Mouse (Mus musculus) MEL (cell line): ENCODE data around the gene Bloc1s4. TPM values are rescaled to one million over a fixed set of nuclear protein-coding genes. Genes with fewer than 3 reads are reported as not detected.

Experiments
- DNase-seq: peaks from one replicate; pipeline ENCODE4 v3.0.0; 2011; ENCODE audit warnings: low read depth, low spot score
- H3K27ac ChIP-seq: 2 replicates; pipeline ENCODE4 v1.5.1; 2012; ENCODE audit warnings: low read depth, mild to moderate bottlenecking, control low read depth, low read length, moderate library complexity; ENCODE audit not compliant: control insufficient read depth
- H3K27me3 ChIP-seq, 2 experiments: fragments of 150-350 bp in 1 of 2; sonication (generic) in 1 of 2; 2 replicates each; pipeline ENCODE4 v1.6.1; 2012; ENCODE audit warnings: low read length in 2 of 2, mild to moderate bottlenecking in 2 of 2, improper control_type of control experiment in 1 of 2, moderate library complexity in 1 of 2; ENCODE audit not compliant: insufficient read depth in 2 of 2, control insufficient read depth in 1 of 2
- H3K36me3 ChIP-seq, 2 experiments: 2 replicates each; pipeline ENCODE4 v1.6.1; 2012 to 2014; ENCODE audit warnings: low read length in 2 of 2, improper control_type of control experiment in 1 of 2, inconsistent platforms in 1 of 2, mild to moderate bottlenecking in 1 of 2; ENCODE audit not compliant: insufficient read depth in 2 of 2, control insufficient read depth in 1 of 2
- H3K4me1 ChIP-seq, 2 experiments: fragments of 150-350 bp in 1 of 2; sonication (generic) in 1 of 2; 2 replicates each; pipeline ENCODE4 v1.6.1; 2012; ENCODE audit warnings: low read length in 2 of 2, improper control_type of control experiment in 1 of 2, mild to moderate bottlenecking in 1 of 2; ENCODE audit not compliant: insufficient read depth in 2 of 2, control insufficient read depth in 1 of 2
- H3K4me3 ChIP-seq, 2 experiments: fragments of 150-350 bp in 1 of 2; sonication (generic) in 1 of 2; 2 replicates each; pipeline ENCODE4 v1.5.1; 2012; ENCODE audit warnings: low read depth in 2 of 2, low read length in 2 of 2, mild to moderate bottlenecking in 2 of 2, moderate library complexity in 2 of 2, control low read depth in 1 of 2, improper control_type of control experiment in 1 of 2; ENCODE audit not compliant: control insufficient read depth in 1 of 2, insufficient read depth in 1 of 2
- H3K79me2 ChIP-seq: 2 replicates; pipeline ENCODE4 v1.6.1; 2012; ENCODE audit warnings: mild to moderate bottlenecking, low read length, moderate library complexity; ENCODE audit not compliant: control insufficient read depth, poor library complexity, insufficient read depth
- H3K9ac ChIP-seq: 2 replicates; pipeline ENCODE4 v1.6.1; 2012; ENCODE audit warnings: low read depth, mild to moderate bottlenecking, control low read depth, low read length, moderate library complexity; ENCODE audit not compliant: control insufficient read depth, poor library complexity, severe bottlenecking
- H3K9me3 ChIP-seq: fragments of 150-350 bp; sonication (generic); replicated peaks from 2 replicates; pipeline ENCODE4 v1.6.1; 2012; ENCODE audit warnings: mild to moderate bottlenecking, low read length, improper control_type of control experiment, moderate library complexity; ENCODE audit not compliant: insufficient read depth
- BHLHE40 ChIP-seq: IDR thresholded peaks from 2 replicates; pipeline ENCODE4 v1.6.1; 2012; ENCODE audit warnings: low read depth, mild to moderate bottlenecking, inconsistent platforms, low read length, improper control_type of control experiment, borderline replicate concordance
- ELF1 ChIP-seq: IDR thresholded peaks from 2 replicates; pipeline ENCODE4 v1.6.1; 2014; ENCODE audit warnings: low read depth, mild to moderate bottlenecking, inconsistent platforms, low read length, improper control_type of control experiment, moderate library complexity
- EP300 ChIP-seq, 2 experiments: IDR thresholded peaks; 2 replicates each; pipeline ENCODE4 v1.6.1; 2011; ENCODE audit warnings: improper control_type of control experiment in 2 of 2, low read length in 2 of 2, low read depth in 1 of 2, mild to moderate bottlenecking in 1 of 2
- ETS1 ChIP-seq: IDR thresholded peaks from 2 replicates; pipeline ENCODE4 v1.6.1; 2012; ENCODE audit warnings: low read depth, mild to moderate bottlenecking, inconsistent platforms, low read length, improper control_type of control experiment, moderate library complexity
- GATA1 ChIP-seq: IDR thresholded peaks from 2 replicates; pipeline ENCODE4 v1.6.1; 2011; ENCODE audit warnings: low read depth, low read length, improper control_type of control experiment
- HCFC1 ChIP-seq: IDR thresholded peaks from 2 replicates; pipeline ENCODE4 v1.6.1; 2012; ENCODE audit warnings: low read depth, mild to moderate bottlenecking, inconsistent platforms, low read length, improper control_type of control experiment, moderate library complexity
- KAT2A ChIP-seq: conservative IDR thresholded peaks from 2 replicates; pipeline ENCODE4 v1.6.1; 2012; ENCODE audit warnings: low read depth, low read length, improper control_type of control experiment, inconsistent platforms
- MAFK ChIP-seq: IDR thresholded peaks from 2 replicates; pipeline ENCODE4 v1.6.1; 2011; ENCODE audit warnings: low read depth, mild to moderate bottlenecking, low read length, improper control_type of control experiment, borderline replicate concordance
- MEF2A ChIP-seq: IDR thresholded peaks from 2 replicates; pipeline ENCODE4 v1.6.1; 2014; ENCODE audit warnings: low read depth, mild to moderate bottlenecking, inconsistent platforms, low read length, improper control_type of control experiment; ENCODE audit not compliant: poor library complexity, insufficient replicate concordance, severe bottlenecking; ENCODE audit errors: extremely low read depth
- MYC ChIP-seq: IDR thresholded peaks from 2 replicates; pipeline ENCODE4 v1.6.1; 2011; ENCODE audit warnings: low read depth, mild to moderate bottlenecking, low read length, improper control_type of control experiment, moderate library complexity
- POLR2A ChIP-seq, 2 experiments: IDR thresholded peaks; 2 replicates each; pipeline ENCODE4 v1.6.1; 2011 to 2012; ENCODE audit warnings: low read length in 2 of 2, mild to moderate bottlenecking in 2 of 2, control low read depth in 1 of 2, improper control_type of control experiment in 1 of 2, low read depth in 1 of 2, moderate library complexity in 1 of 2; ENCODE audit not compliant: control insufficient read depth in 1 of 2, insufficient read depth in 1 of 2, poor library complexity in 1 of 2
- RCOR1 ChIP-seq: IDR thresholded peaks from 2 replicates; pipeline ENCODE4 v1.6.1; 2012; ENCODE audit warnings: low read depth, mild to moderate bottlenecking, inconsistent platforms, low read length, improper control_type of control experiment
- SIN3A ChIP-seq: IDR thresholded peaks from 2 replicates; pipeline ENCODE4 v1.6.1; 2012; ENCODE audit warnings: low read length, improper control_type of control experiment, inconsistent platforms
- SMC3 ChIP-seq: IDR thresholded peaks from 2 replicates; pipeline ENCODE4 v1.6.1; 2011; ENCODE audit warnings: low read depth, low read length, improper control_type of control experiment
- TCF12 ChIP-seq: IDR thresholded peaks from 2 replicates; pipeline ENCODE4 v1.6.1; 2014; ENCODE audit warnings: low read depth, mild to moderate bottlenecking, inconsistent platforms, low read length, improper control_type of control experiment, moderate library complexity
- USF1 ChIP-seq: IDR thresholded peaks from 2 replicates; pipeline ENCODE4 v1.6.1; 2014; ENCODE audit warnings: low read depth, mild to moderate bottlenecking, inconsistent platforms, low read length, improper control_type of control experiment, moderate library complexity
- USF2 ChIP-seq, 2 experiments: IDR thresholded peaks; 2 replicates each; pipeline ENCODE4 v1.6.1; 2011 to 2012; ENCODE audit warnings: improper control_type of control experiment in 2 of 2, low read length in 2 of 2, borderline replicate concordance in 1 of 2, inconsistent platforms in 1 of 2, low read depth in 1 of 2, mild to moderate bottlenecking in 1 of 2; ENCODE audit not compliant: insufficient read depth in 1 of 2
- ZC3H11A ChIP-seq: IDR thresholded peaks from 2 replicates; pipeline ENCODE4 v1.6.1; 2012; ENCODE audit warnings: low read depth, mild to moderate bottlenecking, inconsistent platforms, low read length, improper control_type of control experiment
- ZKSCAN1 ChIP-seq: IDR thresholded peaks from 2 replicates; pipeline ENCODE4 v1.6.1; 2012; ENCODE audit warnings: low read depth, mild to moderate bottlenecking, inconsistent platforms, low read length, improper control_type of control experiment, moderate library complexity
- ZMIZ1 ChIP-seq: IDR thresholded peaks from 2 replicates; pipeline ENCODE4 v1.6.1; 2012; ENCODE audit warnings: low read depth, mild to moderate bottlenecking, inconsistent platforms, low read length, improper control_type of control experiment, moderate library complexity
- ZNF384 ChIP-seq: IDR thresholded peaks from 2 replicates; pipeline ENCODE4 v1.6.1; 2012; ENCODE audit warnings: low read depth, mild to moderate bottlenecking, inconsistent platforms, low read length, improper control_type of control experiment
- polyA plus RNA-seq, 2 experiments: library from polyadenylated mRNA; stranded (reverse) in 1 of 2; unstranded in 1 of 2; fragments of >175 nt in 1 of 2; fragments of >200 nt in 1 of 2; gene quantifications; 2 replicates each; pipeline versions ENCODE4 v1.2.1 to v1.2.4; 2012; ENCODE audit warnings: low replicate concordance in 2 of 2, low read depth in 1 of 2; ENCODE audit not compliant: insufficient read length in 2 of 2, insufficient read depth in 1 of 2, missing spikeins in 1 of 2
- total RNA-seq: library from RNA; depleted of rRNA; stranded (reverse); fragments of 300-350 nt; gene quantifications from 2 replicates; pipeline ENCODE4 v1.2.3, GENCODE M21; 2012

Gene Bloc1s4
- total and polyA plus RNA-seq, 3 experiments: 29.8 to 32.9 TPM; not detected in 1

GRCm38 (mm10) chr5:36711863-36712262 lies 36.6 kb downstream of the Bloc1s4 start (continued):
- TF ChIP-seq SIN3A (peak; percentile 62), ZMIZ1 (no peak)

- peak; percentile 83 for DNase-seq
- Histone ChIP-seq H3K27me3 (no peaks in the 10 kb centered on the region), H3K9ac (peak overlapping the region; percentile 42), H3K36me3 (peaks cover 0 to 13% of the 10 kb centered on the region in 2 experiments; a peak in 2 of 4 replicates), H3K79me2 (no peaks in the 10 kb centered on the region), H3K9me3 (no peaks in the 10 kb centered on the region), H3K4me1 (peaks cover 9 to 29% of the 10 kb centered on the region in 2 experiments), H3K27ac (peak overlapping the region; percentile 52), H3K4me3 (peak overlapping the region in 1 of 2 experiments; percentile 13; a peak in 2 of 4 replicates)
- TF ChIP-seq ZKSCAN1 (peak; percentile 90), HCFC1 (no peak), ELF1 (0 out of 2 replicates have a peak, but pooled peaks have one; percentile 19), EP300 (IDR thresholded peaks at IDR 0.05; ENCODE audit: low read depth in 1 of 2, low read length in 2 of 2) (peak in 1 of 2 experiments; percentile 59; a peak in 1 of 4 replicates)
These were observed 42.7 kb downstream of the Bloc1s4 start for GRCm38 (mm10) chr5:36705792-36706191.

DNA sequence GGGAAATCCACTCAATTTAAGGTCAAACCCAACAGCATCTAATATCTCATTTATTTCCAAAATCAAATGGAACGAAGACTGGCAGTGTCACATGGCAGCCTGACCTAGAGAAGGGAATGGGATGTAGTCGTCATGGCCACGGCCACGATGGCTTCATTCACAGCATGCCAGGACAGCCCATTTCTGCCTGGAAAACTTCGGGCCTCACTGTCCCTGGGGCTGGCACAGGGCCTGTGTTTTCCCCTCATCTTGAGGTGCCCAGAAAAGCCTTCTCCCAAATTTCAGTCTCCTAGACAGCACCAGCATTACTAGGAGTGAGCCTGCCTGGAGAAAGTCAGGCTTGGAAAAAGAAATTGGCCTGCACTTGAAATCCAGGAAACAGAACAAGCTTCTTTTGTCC lies 43.1 kb downstream of the Bloc1s4 start:
- Histone ChIP-seq H3K36me3 (peaks cover 0 to 13% of the 10 kb centered on the region in 2 experiments; a peak in 2 of 4 replicates), H3K4me1 (peaks cover 12 to 32% of the 10 kb centered on the region in 2 experiments), H3K9me3 (no peaks in the 10 kb centered on the region), H3K27me3 (no peaks in the 10 kb centered on the region), H3K79me2 (no peaks in the 10 kb centered on the region), H3K4me3 (peak overlapping the region in 1 of 2 experiments; percentile 13; a peak in 2 of 4 replicates), H3K27ac (peak overlapping the region; percentile 52)
- DNase-seq: no peak
- TF ChIP-seq MYC: no peak
- no peak for TF ChIP-seq ELF1
- no peak for TF ChIP-seq GATA1
- TF ChIP-seq MEF2A: no peak
- TF ChIP-seq, all 39 proteins: peak for 0
- H3K9ac ChIP-seq: peak overlapping the region; percentile 42

- Histone ChIP-seq H3K27ac (no peak overlapping the region), H3K79me2 (no peaks in the 10 kb centered on the region), H3K9me3 (no peaks in the 10 kb centered on the region), H3K9ac (no peak overlapping the region), H3K4me3 (no peak overlapping the region), H3K4me1 (peaks cover 12 to 32% of the 10 kb centered on the region in 2 experiments), H3K27me3 (no peaks in the 10 kb centered on the region), H3K36me3 (peaks cover 0 to 13% of the 10 kb centered on the region in 2 experiments; a peak in 2 of 4 replicates)
- TF ChIP-seq MEF2A (no peak), USF2 (IDR thresholded peaks at IDR 0.05; ENCODE audit: borderline replicate concordance in 1 of 2, insufficient read depth in 1 of 2, low read depth in 1 of 2, low read length in 2 of 2) (no peak), SMC3 (no peak), ZMIZ1 (no peak), KAT2A (no peak), TCF12 (no peak), ETS1 (no peak), ZNF384 (no peak), ZC3H11A (no peak), RCOR1 (no peak), BHLHE40 (no peak), MAFK (no peak), POLR2A (IDR thresholded peaks at IDR 0.05; ENCODE audit: control insufficient read depth in 1 of 2, insufficient read depth in 1 of 2, low read depth in 1 of 2, low read length in 2 of 2, poor library complexity in 1 of 2) (no peak), GATA1 (no peak), USF1 (no peak)
- DNase-seq: no peak
These were observed 43.8 kb downstream of the Bloc1s4 start for GRCm38 (mm10) chr5:36704684-36705083.
